Mouse (Mus musculus) hindbrain, postnatal 0 days (tissue): ENCODE data around the gene Aldh2. TPM values are rescaled to one million over a fixed set of nuclear protein-coding genes. Genes with fewer than 3 reads are reported as not detected.

Experiments used
- ATAC-seq: fragments of 200-750 bp; cut with Nextera tagmentation; 2 replicates; pipeline ENCODE4 v1.8.0; 2017; ENCODE audit warnings: mild to moderate bottlenecking, moderate TSS enrichment, moderate library complexity
- DNase-seq: peaks from one replicate; pipeline ENCODE4 v3.0.0-alpha.2; 2015; ENCODE audit warnings: low spot score
- H3K27ac ChIP-seq: fragments of 300-500 bp; sonication (generic); 2 replicates; pipeline ENCODE4 v1.5.1; 2014; ENCODE audit warnings: mild to moderate bottlenecking
- H3K27me3 ChIP-seq: fragments of 300-500 bp; sonication (generic); 2 replicates; pipeline ENCODE4 v1.6.1; 2014; ENCODE audit warnings: low read length, mixed read lengths; ENCODE audit not compliant: insufficient read depth
- H3K36me3 ChIP-seq: fragments of 300-500 bp; sonication (generic); 2 replicates; pipeline ENCODE4 v1.6.1; 2014; ENCODE audit warnings: low read length, mixed read lengths; ENCODE audit not compliant: insufficient read depth
- H3K4me1 ChIP-seq: fragments of 300-500 bp; sonication (generic); 2 replicates; pipeline ENCODE4 v1.6.1; 2014; ENCODE audit warnings: antibody characterized with exemption, low read length, mixed read lengths; ENCODE audit not compliant: insufficient read depth
- H3K4me2 ChIP-seq: fragments of 300-500 bp; sonication (generic); 2 replicates; pipeline ENCODE4 v1.6.1; 2014; ENCODE audit warnings: low read depth, mild to moderate bottlenecking, low read length, moderate library complexity, mixed read lengths
- H3K4me3 ChIP-seq: fragments of 300-500 bp; sonication (generic); 2 replicates; pipeline ENCODE4 v1.5.1; 2014; ENCODE audit warnings: low read length
- H3K9ac ChIP-seq: fragments of 300-500 bp; sonication (generic); replicated peaks from 2 replicates; pipeline ENCODE4 v1.6.1; 2014; ENCODE audit warnings: mild to moderate bottlenecking, low read length, moderate library complexity, mixed read lengths
- H3K9me3 ChIP-seq: fragments of 300-500 bp; sonication (generic); 2 replicates; pipeline ENCODE4 v1.6.1; 2016; ENCODE audit warnings: low read length, mixed read lengths
- CTCF ChIP-seq: IDR thresholded peaks from 2 replicates; pipeline ENCODE4 v1.5.1; 2016; ENCODE audit warnings: antibody characterized with exemption, control low read depth, low read depth
- WGBS: fragments of 180-500 bp; shearing (Covaris S2); extraction: QIAGEN DNeasy Blood & Tissue Kit; methylation state at CpG from one replicate; pipeline ENCODE4 v1.1.7; 2014; 5-methylcytosine and 5-hydroxymethylcytosine counted together
- polyA plus RNA-seq: library from polyadenylated mRNA; unstranded; fragments of >200 nt; fragmentation: Nextera tagmentation; extraction: Ambion mirVana; gene quantifications from 2 replicates; pipeline ENCODE4 v1.2.1, GENCODE M21; 2015
- total RNA-seq: library from RNA; depleted of rRNA; stranded (reverse); fragments of >200 nt; gene quantifications from 2 replicates; pipeline ENCODE4 v1.2.3, GENCODE M21; 2014

Gene Aldh2
- total and polyA plus RNA-seq, 2 experiments from 2014 or later, result 106 to 150 TPM

DNA sequence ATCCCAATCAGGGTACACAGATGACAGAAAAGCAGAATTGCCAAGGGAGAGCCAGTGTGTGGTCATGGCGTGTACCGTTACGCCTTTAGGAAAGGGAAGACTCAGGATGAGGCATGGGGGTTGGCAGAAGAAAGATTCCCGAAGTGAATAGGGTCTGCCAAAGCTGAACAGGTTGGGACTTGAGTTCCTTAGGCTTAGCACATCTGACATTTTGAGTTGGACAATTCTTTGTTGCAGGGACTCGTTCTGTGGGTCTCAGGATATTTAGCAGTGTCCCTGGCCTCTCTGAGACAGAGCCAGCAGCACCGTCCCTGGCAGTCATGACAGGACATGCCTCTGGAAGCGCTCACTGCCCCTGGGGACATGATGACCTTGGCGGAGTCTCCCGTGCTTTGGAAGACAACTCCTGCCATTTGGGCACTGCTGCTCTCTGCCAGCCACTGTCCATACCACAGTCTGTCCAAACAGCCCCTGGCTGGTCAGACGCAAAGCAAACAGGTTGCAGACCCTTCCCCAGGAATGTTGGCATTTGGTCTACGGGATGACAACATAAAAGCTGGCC lies 16.6 kb downstream of the Aldh2 start:
- Histone ChIP-seq H3K36me3 (peaks cover 30% of the 10 kb centered on the region), H3K4me1 (no peaks in the 10 kb centered on the region), H3K4me3 (no peak overlapping the region), H3K9me3 (no peaks in the 10 kb centered on the region), H3K27me3 (no peaks in the 10 kb centered on the region), H3K27ac (no peak overlapping the region), H3K4me2 (no peak overlapping the region), H3K9ac (no peak overlapping the region)
- TF ChIP-seq CTCF, result no peak
- no peak for ATAC-seq
- WGBS, result 84% methylated on average over 11 of the region's 11 CpGs
- no peak for DNase-seq

DNA sequence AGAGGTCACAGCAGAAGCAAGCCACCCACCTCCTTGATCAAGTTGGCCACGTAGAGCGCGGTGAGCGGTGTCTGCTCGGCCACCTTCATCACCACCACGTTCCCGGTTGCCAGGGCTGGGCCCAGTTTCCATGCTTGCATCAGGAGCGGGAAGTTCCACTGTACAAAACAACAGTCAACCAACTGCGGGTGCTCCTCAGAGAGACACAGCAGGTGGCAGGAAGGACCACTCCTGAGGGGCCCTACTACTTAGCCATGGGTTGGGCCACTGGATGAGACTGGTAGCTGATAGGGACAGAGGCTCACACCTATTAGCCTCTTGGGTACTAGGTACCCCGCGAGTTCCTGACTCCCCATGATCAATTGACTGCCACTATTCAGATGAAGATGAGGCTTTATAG lies 17.8 kb downstream of the Aldh2 start:
- WGBS, result 94% methylated on average over 11 of the region's 11 CpGs
- Histone ChIP-seq H3K9me3 (no peaks in the 10 kb centered on the region), H3K27me3 (no peaks in the 10 kb centered on the region), H3K9ac (no peak overlapping the region), H3K27ac (no peak overlapping the region), H3K4me3 (no peak overlapping the region), H3K4me2 (no peak overlapping the region), H3K4me1 (no peaks in the 10 kb centered on the region), H3K36me3 (peaks cover 30% of the 10 kb centered on the region)
- no peak for TF ChIP-seq CTCF
- DNase-seq, result no peak
- no peak for ATAC-seq

DNA sequence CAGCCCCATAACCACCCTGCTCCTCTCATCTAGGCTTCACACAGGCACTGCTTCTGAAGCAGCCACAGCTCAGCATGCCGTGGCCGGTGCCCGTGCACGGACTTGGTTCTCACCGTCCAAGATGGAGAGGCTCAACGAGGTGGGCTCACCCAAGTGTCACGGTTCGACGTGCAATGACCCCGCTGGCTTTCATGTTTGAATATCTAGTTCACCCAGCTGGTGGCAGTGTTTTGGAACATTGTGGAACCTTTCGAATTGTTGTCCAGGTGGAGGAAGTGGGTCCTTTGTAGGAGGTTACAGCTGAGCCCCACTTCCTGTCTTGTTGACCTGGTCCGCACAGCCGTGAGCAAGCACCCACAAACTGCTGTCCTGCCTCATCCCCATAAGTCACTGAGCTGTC lies 19.5 kb downstream of the Aldh2 start:
- ATAC-seq, result no peak
- H3K4me2 ChIP-seq, result no peak overlapping the region
- no peak for TF ChIP-seq CTCF
- no peak for DNase-seq
- H3K9ac ChIP-seq, result no peak overlapping the region
- peaks cover 28% of the 10 kb centered on the region for H3K36me3 ChIP-seq
- H3K9me3 ChIP-seq, result no peaks in the 10 kb centered on the region
- no peaks in the 10 kb centered on the region for H3K27me3 ChIP-seq
- 92% methylated on average over 13 of the region's 13 CpGs for WGBS
- no peak overlapping the region for H3K27ac ChIP-seq
- H3K4me1 ChIP-seq, result no peaks in the 10 kb centered on the region
- H3K4me3 ChIP-seq, result no peak overlapping the region

DNA sequence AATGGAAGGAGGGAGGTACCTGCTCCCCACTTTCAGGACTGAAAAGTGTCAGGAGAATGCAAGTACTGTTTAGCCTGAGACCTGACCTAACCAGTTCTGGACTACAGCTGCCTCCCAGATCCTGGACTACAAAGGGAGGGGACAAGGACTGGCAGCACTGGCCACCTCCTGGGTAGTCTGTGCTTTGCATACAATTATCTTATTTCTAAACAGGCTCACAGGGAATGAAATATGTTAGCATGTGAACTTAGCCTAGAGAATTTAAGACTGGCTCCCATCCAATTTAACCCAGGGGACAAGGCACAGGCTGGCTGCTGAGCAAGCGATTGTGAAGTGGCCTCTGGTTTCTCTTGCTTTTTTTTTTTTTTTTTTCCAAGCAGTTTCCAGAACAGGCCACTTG lies 22.8 kb downstream of the Aldh2 start:
- TF ChIP-seq CTCF, result no peak
- Histone ChIP-seq H3K27me3 (no peaks in the 10 kb centered on the region), H3K4me1 (no peaks in the 10 kb centered on the region), H3K4me2 (no peak overlapping the region), H3K4me3 (no peak overlapping the region), H3K9ac (no peak overlapping the region), H3K9me3 (no peaks in the 10 kb centered on the region), H3K27ac (no peak overlapping the region), H3K36me3 (peaks cover 17% of the 10 kb centered on the region)
- WGBS, result 65% methylated on average over 1 of the region's 1 CpGs
- DNase-seq (no peak), ATAC-seq (no peak)

GRCm38 (mm10) chr5:121569881-121570420 lies 23.7 kb downstream of the Aldh2 start:
- Histone ChIP-seq H3K27me3 (no peaks in the 10 kb centered on the region), H3K36me3 (peaks cover 17% of the 10 kb centered on the region), H3K27ac (no peak overlapping the region), H3K4me1 (no peaks in the 10 kb centered on the region), H3K4me2 (no peak overlapping the region), H3K4me3 (no peak overlapping the region), H3K9me3 (no peaks in the 10 kb centered on the region), H3K9ac (no peak overlapping the region)
- WGBS, result 68% methylated on average over 9 of the region's 9 CpGs
- DNase-seq (no peak), ATAC-seq (0 out of 2 replicates have a peak, but pooled peaks have one; percentile 38)
- TF ChIP-seq CTCF, result no peak

GRCm38 (mm10) chr5:121566035-121566681 lies 27.5 kb downstream of the Aldh2 start:
- 0 out of 2 replicates have a peak, but pooled peaks cover 3% of the 10 kb centered on the region for H3K36me3 ChIP-seq
- no peak for TF ChIP-seq CTCF
- H3K9ac ChIP-seq, result no peak overlapping the region
- H3K4me2 ChIP-seq, result no peak overlapping the region
- H3K4me3 ChIP-seq, result no peak overlapping the region
- no peaks in the 10 kb centered on the region for H3K4me1 ChIP-seq
- 91% methylated on average over 16 of the region's 16 CpGs for WGBS
- H3K9me3 ChIP-seq, result no peaks in the 10 kb centered on the region
- ATAC-seq (no peak), DNase-seq (no peak)
- H3K27ac ChIP-seq, result no peak overlapping the region
- H3K27me3 ChIP-seq, result no peaks in the 10 kb centered on the region

- no peaks in the 10 kb centered on the region for H3K9me3 ChIP-seq
- no peak overlapping the region for H3K9ac ChIP-seq
- DNase-seq, result peak; percentile 88
- ATAC-seq, result peak; percentile 81
- no peaks in the 10 kb centered on the region for H3K27me3 ChIP-seq
- 13% methylated on average over 11 of the region's 11 CpGs for WGBS
- H3K4me2 ChIP-seq, result peak overlapping the region; percentile 29; the same call in 1 of the 2 replicates
- H3K4me1 ChIP-seq, result no peaks in the 10 kb centered on the region
- H3K4me3 ChIP-seq, result no peak overlapping the region
- TF ChIP-seq CTCF, result peak; percentile 89
- H3K36me3 ChIP-seq, result no peaks in the 10 kb centered on the region
- no peak overlapping the region for H3K27ac ChIP-seq
Observed at GRCm38 (mm10) chr5:121564468-121564895, 29.1 kb downstream of the Aldh2 start.
